Mouse (Mus musculus) cerebellum, postnatal 14 days (tissue): ENCODE data around the gene Slc25a25.

Experiments used
- DNase-seq, 2 experiments: peaks; one replicate each; pipeline ENCODE4 v3.0.0; 2021; ENCODE audit warnings: mixed read lengths in 2 of 2

Slc25a25 gene

GRCm38 (mm10) chr2:32458300-32458699 is 7.1 kb upstream of the Slc25a25 start:
- DNase-seq, result no peak

- no peak for DNase-seq
These were observed 3.9 kb upstream of the Slc25a25 start for GRCm38 (mm10) chr2:32455101-32455500.

GRCm38 (mm10) chr2:32454633-32455032 is 3.4 kb upstream of the Slc25a25 start:
- DNase-seq, result no peak

GRCm38 (mm10) chr2:32453641-32454303 is 2.5 kb upstream of the Slc25a25 start:
- DNase-seq, result no peak

GRCm38 (mm10) chr2:32452441-32452971 is 1.3 kb upstream of the Slc25a25 start:
- peak in 1 of 2 experiments; percentile 51 for DNase-seq

- DNase-seq, result peak; percentile 98 to 99
These were observed 676 bp upstream of the Slc25a25 start for GRCm38 (mm10) chr2:32451870-32452372.

GRCm38 (mm10) chr2:32449761-32450754 is 1.2 kb downstream of the Slc25a25 start, which contains the start of gene Naif1:
Gene Naif1, plus strand, starts transcription at chr2:32450457.
- DNase-seq, result no peak

- DNase-seq, result no peak
These were observed 2.8 kb downstream of the Slc25a25 start for GRCm38 (mm10) chr2:32448480-32448879.

- DNase-seq, result no peak
These were observed 3.8 kb downstream of the Slc25a25 start for GRCm38 (mm10) chr2:32447264-32447936.

GRCm38 (mm10) chr2:32445535-32445934 is 5.7 kb downstream of the Slc25a25 start:
- no peak for DNase-seq

- no peak for DNase-seq
These were observed 9.7 kb downstream of the Slc25a25 start for GRCm38 (mm10) chr2:32441550-32441949.

- no peak for DNase-seq
These were observed 10.6 kb downstream of the Slc25a25 start for GRCm38 (mm10) chr2:32440632-32441031.

GRCm38 (mm10) chr2:32440164-32440563 is 11.1 kb downstream of the Slc25a25 start:
- DNase-seq, result no peak

- DNase-seq, result no peak
These were observed 12.1 kb downstream of the Slc25a25 start for GRCm38 (mm10) chr2:32439177-32439576.

- DNase-seq, result no peak
These were observed 12.5 kb downstream of the Slc25a25 start for GRCm38 (mm10) chr2:32438733-32439132.

GRCm38 (mm10) chr2:32437612-32438166 is 13.6 kb downstream of the Slc25a25 start:
- DNase-seq, result no peak

GRCm38 (mm10) chr2:32436686-32437372 is 14.4 kb downstream of the Slc25a25 start:
- no peak for DNase-seq

GRCm38 (mm10) chr2:32430701-32431676 is 20.3 kb downstream of the Slc25a25 start:
- DNase-seq, result peak; percentile 90 to 92

- no peak for DNase-seq
These were observed 21.9 kb downstream of the Slc25a25 start for GRCm38 (mm10) chr2:32429215-32429891.

- DNase-seq, result no peak
These were observed 23.0 kb downstream of the Slc25a25 start for GRCm38 (mm10) chr2:32428262-32428722.
